Mouse (Mus musculus) liver, embryonic 14 days (tissue): Measurements from ENCODE around the gene Trappc11. TPM values are rescaled to one million over a fixed set of nuclear protein-coding genes. Genes with fewer than 3 reads are reported as not detected.

Source experiments
- polyA plus RNA-seq: library from polyadenylated mRNA; depleted of rRNA; stranded (reverse); fragments of >200 nt; gene quantifications from 2 replicates; pipeline ENCODE4 v1.2.3, GENCODE M21; 2012; rRNA removed

Gene Trappc11
- polyA plus RNA-seq, result 9.9 and 11.3 TPM in 2 replicates

GRCm38 (mm10) chr8:47533344-47534125 lies at the start of gene Trappc11, which contains the start of gene Rwdd4a:
Trappc11 (minus strand) TSS chr8:47533470.
Rwdd4a (plus strand) TSS chr8:47533664.

GRCm38 (mm10) chr8:47446312-47447046 lies 86.8 kb downstream of the Trappc11 start, which contains the start of gene Stox2:
Stox2 (minus strand) TSS chr8:47446362.

Other genes starting within 250 kb of the Trappc11 start
- 0.14 and 0.18 TPM in 2 replicates for gene Stox2, start 87.1 kb downstream of the Trappc11 start, polyA plus RNA-seq
- 10.6 and 11.6 TPM in 2 replicates for gene Rwdd4a, start 194 bp upstream of the Trappc11 start, polyA plus RNA-seq
- gene Ing2, start 142.1 kb upstream of the Trappc11 start, polyA plus RNA-seq, result 16.5 and 17.0 TPM in 2 replicates
- 6.2 and 7.1 TPM in 2 replicates for gene Cdkn2aip, start 180.5 kb upstream of the Trappc11 start, polyA plus RNA-seq